Mouse (Mus musculus): ENCODE data around the gene Ccdc180.

GRCm38 (mm10) chr4:45972951-45973350 lies 82.8 kb downstream of the Ccdc180 start:
- TF ChIP-seq POLR2A (IDR thresholded peaks at IDR 0.05; ENCODE audit: borderline replicate concordance, insufficient read depth, low read length) (no peak), CTCF (IDR thresholded peaks at IDR 0.05; ENCODE audit: borderline replicate concordance, insufficient read depth, low read depth, low read length) (no peak)

Measured in cerebellum, adult 2 months (tissue).